Mouse (Mus musculus): ENCODE measurements at regions not wholly inside any gene's neighbourhood (a gene's known extent, or its start where the extent isn't known, plus 50 kb on each side); places are given as distances from the start of the nearest gene placed in this dataset.

DNA sequence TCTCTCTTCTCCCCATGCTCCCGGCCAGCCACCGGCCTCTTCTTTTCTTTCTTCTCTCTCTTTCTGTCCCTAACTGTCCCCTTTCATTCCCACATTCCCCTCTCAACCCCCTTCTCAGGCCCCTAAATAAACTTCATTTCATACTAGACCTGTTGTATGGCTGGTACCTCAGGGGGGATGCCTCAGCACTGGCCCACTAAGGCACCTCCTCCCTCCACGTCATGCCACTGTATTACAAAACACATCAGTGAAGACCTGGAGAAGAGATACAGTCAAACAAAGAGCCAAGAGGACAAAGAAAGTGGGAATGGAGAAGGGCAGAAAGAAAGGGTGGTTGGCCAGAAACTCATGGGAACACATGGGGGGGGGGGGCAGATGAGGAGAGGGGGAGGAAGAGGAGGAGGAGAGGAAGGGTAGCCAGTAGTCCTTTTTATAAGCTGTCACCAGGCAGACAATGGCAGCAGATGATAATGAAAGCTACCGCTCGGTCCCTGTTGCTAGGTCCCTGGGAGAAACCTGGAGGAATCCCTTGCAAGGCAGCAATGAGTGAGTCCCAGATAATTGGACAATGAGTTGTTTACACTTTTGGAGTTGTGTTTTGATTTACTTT, 224.5 kb upstream of the Pfn2 start:
- no peak for DNase-seq (ENCODE audit: low spot score)

GRCm38 (mm10) chr3:58089344-58090139, 241.7 kb upstream of the Pfn2 start:
- DNase-seq (ENCODE audit: low spot score) = no peak

- no peak for DNase-seq (ENCODE audit: low spot score)
Observed at GRCm38 (mm10) chr3:58090396-58090795, 242.5 kb upstream of the Pfn2 start.

DNA sequence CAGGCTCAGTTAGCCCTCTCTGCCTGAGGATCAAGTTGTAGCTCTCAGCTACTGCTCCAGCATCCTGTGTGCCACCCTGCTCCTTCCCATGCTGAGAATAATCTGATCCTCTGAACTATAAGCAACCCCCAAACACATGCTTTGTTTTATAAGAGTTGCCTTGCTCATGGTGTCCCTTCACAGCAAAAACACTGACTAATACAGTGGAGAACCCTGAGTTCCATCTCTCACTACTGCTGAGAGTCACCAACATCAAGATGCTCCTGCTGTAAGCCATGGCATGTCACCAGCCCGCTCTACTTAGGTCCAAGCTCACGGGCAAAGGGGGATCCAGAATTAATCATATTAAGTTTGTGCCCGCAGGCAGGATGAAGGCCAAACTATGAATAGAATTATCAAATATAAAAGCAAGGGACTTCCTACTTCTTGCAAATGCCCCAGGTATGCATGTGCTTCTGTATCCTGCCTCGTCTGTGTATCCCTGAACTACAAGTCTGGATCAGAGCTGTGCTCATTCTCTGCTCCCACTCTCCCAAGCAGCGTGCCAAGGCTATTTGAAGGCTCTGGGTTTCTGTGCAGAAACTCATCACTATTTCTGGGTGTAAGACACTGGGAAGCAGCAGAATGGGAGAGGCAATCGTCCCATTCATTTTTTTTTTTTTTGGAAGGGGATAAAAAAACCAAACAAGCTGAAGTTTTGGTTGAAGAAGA, 243.7 kb upstream of the Pfn2 start:
- no peak for DNase-seq (ENCODE audit: low spot score)

- DNase-seq (ENCODE audit: low spot score) = no peak
Observed at GRCm38 (mm10) chr3:58110911-58111476, 263.1 kb upstream of the Pfn2 start.

DNA sequence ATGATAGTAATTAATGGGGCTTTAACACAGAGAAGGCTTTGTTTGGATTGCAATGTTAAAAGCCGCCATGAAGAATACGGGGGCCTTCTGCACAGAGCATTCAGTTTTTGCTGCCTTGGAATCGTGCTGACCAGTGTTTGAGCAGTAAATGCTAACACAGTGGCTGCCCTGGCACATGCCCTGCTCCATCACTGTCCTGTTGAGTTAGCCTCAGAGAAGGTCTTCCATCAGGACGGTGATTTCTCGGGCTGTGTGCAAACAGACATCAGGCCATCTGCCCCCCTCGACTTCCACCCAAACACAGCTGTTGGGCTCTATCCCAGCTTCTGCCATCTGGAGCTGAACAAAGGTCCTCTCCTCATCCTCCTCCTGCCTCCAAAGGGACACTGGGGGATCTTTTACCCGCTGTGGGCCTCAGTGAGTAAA, 264.6 kb upstream of the Pfn2 start:
- DNase-seq (ENCODE audit: low spot score) = no peak

- no peak for DNase-seq (ENCODE audit: low spot score)
Observed at GRCm38 (mm10) chr3:58113941-58114340, 266.1 kb upstream of the Pfn2 start.

GRCm38 (mm10) chr3:58115511-58115910, 267.6 kb upstream of the Pfn2 start:
- DNase-seq (ENCODE audit: low spot score) = no peak

DNA sequence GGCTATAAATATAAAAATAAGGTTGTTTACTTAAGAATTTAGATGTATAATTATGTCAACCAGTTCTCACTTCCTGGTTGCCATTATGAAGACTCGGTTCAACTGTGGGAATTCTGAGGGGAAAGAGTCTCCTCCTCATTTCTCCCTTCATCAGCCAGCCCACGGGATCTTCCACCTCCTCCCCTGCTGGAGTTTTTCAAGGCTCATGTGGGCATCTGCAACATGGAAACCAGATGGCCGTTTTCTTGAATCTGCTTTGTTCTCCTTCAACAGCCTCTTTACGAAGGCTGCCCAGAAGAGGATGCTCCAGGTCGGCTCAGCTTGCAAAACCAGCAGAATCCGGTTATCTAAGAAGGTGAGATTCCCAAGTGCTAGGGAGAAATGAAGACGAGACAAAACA, 269.0 kb upstream of the Pfn2 start:
- no peak for DNase-seq (ENCODE audit: low spot score)

GRCm38 (mm10) chr3:58120051-58120450, 272.2 kb upstream of the Pfn2 start:
- no peak for DNase-seq (ENCODE audit: low spot score)

GRCm38 (mm10) chr3:58122456-58123359, 274.8 kb upstream of the Pfn2 start:
- DNase-seq (ENCODE audit: low spot score) = peak; percentile 58

GRCm38 (mm10) chr3:58123396-58124077, 275.7 kb upstream of the Pfn2 start:
- DNase-seq (ENCODE audit: low spot score) = no peak

- no peak for DNase-seq (ENCODE audit: low spot score)
Observed at GRCm38 (mm10) chr3:58124886-58125285, 277.0 kb upstream of the Pfn2 start.

GRCm38 (mm10) chr3:58126996-58127395, 279.1 kb upstream of the Pfn2 start:
- DNase-seq (ENCODE audit: low spot score) = no peak

DNA sequence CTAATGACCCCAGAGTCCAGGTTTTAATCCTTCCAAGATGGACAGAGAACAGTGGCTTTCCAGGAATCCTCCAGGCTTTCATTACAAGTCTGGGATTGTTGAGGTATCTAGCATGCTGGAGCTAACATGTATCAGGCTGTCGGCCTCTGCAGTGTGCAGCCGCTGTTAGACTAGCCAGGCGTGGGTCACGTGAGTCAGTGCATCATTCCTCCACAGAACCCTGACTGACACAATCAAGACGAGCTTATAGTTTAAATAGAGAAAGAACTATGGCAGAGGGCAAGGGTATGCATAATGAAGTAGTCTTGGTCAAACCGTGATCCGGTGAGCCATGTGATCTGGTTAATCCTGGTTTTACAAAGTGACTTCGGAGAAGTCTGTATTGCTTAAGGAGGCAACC, 280.2 kb upstream of the Pfn2 start:
- DNase-seq (ENCODE audit: low spot score) = no peak

DNA sequence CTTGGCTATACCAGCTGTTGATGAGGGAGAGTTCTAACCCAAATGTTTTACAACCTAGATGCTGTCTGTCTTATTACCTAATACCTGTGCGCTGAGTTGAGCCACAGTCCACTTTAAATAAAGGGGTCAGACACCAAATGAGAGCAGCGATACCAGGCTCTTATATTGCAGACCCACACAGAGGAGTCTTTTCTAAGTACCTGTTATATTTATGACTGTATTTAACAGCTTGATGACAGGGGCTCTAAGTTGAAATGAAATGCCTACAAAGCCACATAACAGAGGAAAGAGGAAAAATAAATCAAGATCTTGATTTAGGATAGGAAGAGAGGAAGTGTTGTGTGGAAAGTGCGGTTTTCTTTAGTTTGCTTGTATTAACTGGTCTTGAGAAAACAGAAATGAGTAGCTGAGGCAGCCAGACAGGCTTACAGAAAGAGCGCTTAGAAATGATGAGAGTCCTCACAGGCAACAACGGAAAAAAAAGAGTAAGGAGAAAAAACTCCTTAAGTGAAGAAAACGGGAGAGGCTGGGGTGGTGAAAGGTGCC, 281.6 kb upstream of the Pfn2 start:
- no peak for DNase-seq (ENCODE audit: low spot score)

DNA sequence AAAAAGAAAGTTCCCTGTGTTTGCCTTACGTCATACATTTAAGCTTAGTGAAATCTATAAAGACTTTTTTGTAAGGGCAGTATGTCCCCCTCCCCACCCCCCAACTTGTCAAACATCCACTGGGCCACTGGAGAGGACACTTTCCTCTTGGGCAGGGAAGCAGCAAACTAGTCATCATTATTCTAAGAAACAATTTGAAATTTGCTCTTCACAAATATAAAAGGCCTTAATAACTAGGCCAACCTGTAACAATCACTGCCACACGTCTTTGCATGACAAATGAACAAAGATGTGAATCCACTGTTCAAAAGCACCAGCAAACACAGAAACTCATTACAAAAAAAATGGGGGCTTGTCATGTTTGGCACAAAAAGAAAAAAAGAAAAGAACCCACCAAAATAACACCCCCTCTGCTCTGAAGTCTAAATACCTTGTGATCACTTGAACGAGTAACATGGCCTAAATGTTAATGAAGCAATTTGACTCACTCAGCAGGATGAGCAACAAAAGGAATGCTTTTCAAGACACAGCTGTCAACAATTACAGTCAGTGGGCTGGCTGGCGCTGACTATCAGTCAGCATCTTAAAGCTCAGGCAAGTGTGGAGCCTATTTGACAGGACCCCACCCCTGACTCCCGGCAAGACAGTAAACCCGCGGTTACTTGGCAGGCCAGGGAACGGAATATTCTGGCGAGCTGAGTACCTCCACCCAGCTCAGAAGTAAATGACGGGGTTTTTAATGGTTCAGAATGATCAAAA, 278.7 kb upstream of the Tsc22d2 start:
- DNase-seq (ENCODE audit: low spot score) = no peak

GRCm38 (mm10) chr3:58138726-58139585, 275.6 kb upstream of the Tsc22d2 start:
- peak; percentile 18 for DNase-seq (ENCODE audit: low spot score)
